Mouse (Mus musculus) bone marrow macrophage, adult 2 months (primary cell): ENCODE data around the gene Fgf12.

Source experiments
- CTCF ChIP-seq: IDR thresholded peaks from 2 replicates; pipeline ENCODE4 v1.5.1; 2012; ENCODE audit warnings: low read depth, mild to moderate bottlenecking, low read length, moderate library complexity
- POLR2A ChIP-seq: IDR thresholded peaks from 2 replicates; pipeline ENCODE4 v1.6.1; 2012; ENCODE audit warnings: mild to moderate bottlenecking, low read depth, low read length, borderline replicate concordance

GRCm38 (mm10) chr16:28311618-28312017 lies 441.2 kb downstream of the Fgf12 start:
- TF ChIP-seq CTCF (no peak), POLR2A (no peak)
